Mouse (Mus musculus) liver, embryonic 12.5 days (tissue): ENCODE measurements around the gene Cp. TPM values are rescaled to one million over a fixed set of nuclear protein-coding genes. Genes with fewer than 3 reads are reported as not detected.
"Not testable (repeated sequence)": the region's sequence is repeated elsewhere in the genome, so short reads cannot be mapped to it uniquely, and the experiment has no call there.

Source experiments
- ATAC-seq: fragments of 200-750 bp; cut with Nextera tagmentation; 2 replicates; pipeline ENCODE4 v1.8.0; 2017; ENCODE audit warnings: moderate number of reproducible peaks, mild to moderate bottlenecking, moderate library complexity
- H3K27ac ChIP-seq: fragments of 300-500 bp; sonication (generic); 2 replicates; pipeline ENCODE4 v1.5.1; 2016; ENCODE audit warnings: mild to moderate bottlenecking
- H3K27me3 ChIP-seq: fragments of 300-500 bp; sonication (generic); replicated peaks from 2 replicates; pipeline ENCODE4 v1.6.1; 2016; ENCODE audit warnings: mild to moderate bottlenecking, moderate library complexity
- H3K36me3 ChIP-seq: fragments of 300-500 bp; sonication (generic); 2 replicates; pipeline ENCODE4 v1.6.1; 2016; ENCODE audit warnings: mild to moderate bottlenecking, moderate library complexity
- H3K4me1 ChIP-seq: fragments of 300-500 bp; sonication (generic); 2 replicates; pipeline ENCODE4 v1.6.1; 2016
- H3K4me2 ChIP-seq: fragments of 300-500 bp; sonication (generic); 2 replicates; pipeline ENCODE4 v1.6.1; 2016; ENCODE audit warnings: mild to moderate bottlenecking, moderate library complexity
- H3K4me3 ChIP-seq: fragments of 300-500 bp; sonication (generic); 2 replicates; pipeline ENCODE4 v1.5.1; 2016; ENCODE audit warnings: mild to moderate bottlenecking, moderate library complexity
- H3K9ac ChIP-seq: fragments of 300-500 bp; sonication (generic); 2 replicates; pipeline ENCODE4 v1.6.1; 2016; ENCODE audit warnings: mild to moderate bottlenecking, moderate library complexity
- H3K9me3 ChIP-seq: fragments of 300-500 bp; sonication (generic); replicated peaks from 2 replicates; pipeline ENCODE4 v1.6.1; 2016; ENCODE audit warnings: mild to moderate bottlenecking, moderate library complexity
- WGBS: fragments of 180-500 bp; shearing (Covaris S2); methylation state at CpG from one replicate; pipeline ENCODE4 v1.1.7; 2016; ENCODE audit not compliant: insufficient replicate concordance; 5-methylcytosine and 5-hydroxymethylcytosine counted together
- polyA plus RNA-seq: library from polyadenylated mRNA; unstranded; fragments of >200 nt; fragmentation: Nextera tagmentation; extraction: Ambion mirVana; gene quantifications from 2 replicates; pipeline ENCODE4 v1.2.1, GENCODE M21; 2016

Gene Cp
- polyA plus RNA-seq, 1 experiment from 2014 or later: 0.68 TPM

- ATAC-seq: no peak
- 0 out of 2 replicates have a peak overlapping the region, but pooled peaks have one; percentile 6 for H3K27ac ChIP-seq
- no peak overlapping the region for H3K4me3 ChIP-seq
- no peaks in the 10 kb centered on the region for H3K9me3 ChIP-seq
- peaks cover 39% of the 10 kb centered on the region for H3K36me3 ChIP-seq
- no peaks in the 10 kb centered on the region for H3K27me3 ChIP-seq
- WGBS: 84% methylated on average over 9 of the region's 9 CpGs
- no peak overlapping the region for H3K9ac ChIP-seq
- H3K4me1 ChIP-seq: no peaks in the 10 kb centered on the region
- no peak overlapping the region for H3K4me2 ChIP-seq
Measured at GRCm38 (mm10) chr3:20010464-20010863, 53.6 kb downstream of the Cp start.

- not testable (repeated sequence) for H3K9me3 ChIP-seq, H3K4me1 ChIP-seq, H3K27me3 ChIP-seq, H3K9ac ChIP-seq, H3K4me2 ChIP-seq, ATAC-seq, H3K4me3 ChIP-seq
- WGBS: 78% methylated on average over 7 of the region's 7 CpGs
- H3K36me3 ChIP-seq: peaks cover 43% of the 10 kb centered on the region
- H3K27ac ChIP-seq: 0 out of 2 replicates have a peak overlapping the region, but pooled peaks have one; percentile 6
Measured at GRCm38 (mm10) chr3:20010905-20011304, 54.1 kb downstream of the Cp start.

GRCm38 (mm10) chr3:20014454-20014853, 57.6 kb downstream of the Cp start:
- no peaks in the 10 kb centered on the region for H3K27me3 ChIP-seq
- peaks cover 54% of the 10 kb centered on the region for H3K36me3 ChIP-seq
- no peaks in the 10 kb centered on the region for H3K4me1 ChIP-seq
- H3K9ac ChIP-seq: no peak overlapping the region
- 79% methylated on average over 2 of the region's 2 CpGs for WGBS
- H3K4me3 ChIP-seq: no peak overlapping the region
- no peaks in the 10 kb centered on the region for H3K9me3 ChIP-seq
- no peak for ATAC-seq
- no peak overlapping the region for H3K27ac ChIP-seq
- no peak overlapping the region for H3K4me2 ChIP-seq

GRCm38 (mm10) chr3:20018076-20018475, 61.2 kb downstream of the Cp start:
- Histone ChIP-seq H3K9me3 (no peaks in the 10 kb centered on the region), H3K36me3 (peaks cover 58% of the 10 kb centered on the region), H3K27me3 (no peaks in the 10 kb centered on the region), H3K27ac (no peak overlapping the region), H3K4me2 (no peak overlapping the region), H3K9ac (no peak overlapping the region), H3K4me3 (no peak overlapping the region), H3K4me1 (no peaks in the 10 kb centered on the region)
- WGBS: 59% methylated on average over 8 of the region's 8 CpGs
- ATAC-seq: no peak

GRCm38 (mm10) chr3:20023832-20024231, 67.0 kb downstream of the Cp start:
- Histone ChIP-seq H3K4me1 (no peaks in the 10 kb centered on the region), H3K4me2 (no peak overlapping the region), H3K27ac (no peak overlapping the region), H3K27me3 (no peaks in the 10 kb centered on the region), H3K36me3 (peaks cover 77% of the 10 kb centered on the region), H3K4me3 (no peak overlapping the region), H3K9me3 (no peaks in the 10 kb centered on the region), H3K9ac (no peak overlapping the region)
- no peak for ATAC-seq
- 74% methylated on average over 1 of the region's 1 CpGs for WGBS

GRCm38 (mm10) chr3:20026481-20026880, 69.6 kb downstream of the Cp start:
- Histone ChIP-seq H3K4me3 (no peak overlapping the region), H3K36me3 (peaks cover 72% of the 10 kb centered on the region), H3K9me3 (no peaks in the 10 kb centered on the region), H3K27me3 (no peaks in the 10 kb centered on the region), H3K4me1 (no peaks in the 10 kb centered on the region), H3K9ac (no peak overlapping the region), H3K27ac (no peak overlapping the region), H3K4me2 (no peak overlapping the region)
- no peak for ATAC-seq

- H3K36me3 ChIP-seq: peaks cover 69% of the 10 kb centered on the region
- no peak overlapping the region for H3K9ac ChIP-seq
- H3K4me3 ChIP-seq: no peak overlapping the region
- ATAC-seq: no peak; the same call in 1 of the 2 replicates
- WGBS: 65% methylated on average over 8 of the region's 8 CpGs
- no peaks in the 10 kb centered on the region for H3K27me3 ChIP-seq
- no peak overlapping the region for H3K4me2 ChIP-seq
- H3K4me1 ChIP-seq: no peaks in the 10 kb centered on the region
- no peaks in the 10 kb centered on the region for H3K9me3 ChIP-seq
- H3K27ac ChIP-seq: no peak overlapping the region
Measured at GRCm38 (mm10) chr3:20026996-20027689, 70.3 kb downstream of the Cp start.

GRCm38 (mm10) chr3:20027788-20028187, 70.9 kb downstream of the Cp start:
- Histone ChIP-seq H3K9ac (no peak overlapping the region), H3K9me3 (no peaks in the 10 kb centered on the region), H3K4me2 (no peak overlapping the region), H3K36me3 (peaks cover 63% of the 10 kb centered on the region), H3K27ac (no peak overlapping the region), H3K4me3 (no peak overlapping the region), H3K4me1 (no peaks in the 10 kb centered on the region), H3K27me3 (no peaks in the 10 kb centered on the region)
- ATAC-seq: no peak
- WGBS: 77% methylated on average over 5 of the region's 5 CpGs

- 79% methylated on average over 3 of the region's 3 CpGs for WGBS
- Histone ChIP-seq H3K4me3 (no peak overlapping the region), H3K4me2 (no peak overlapping the region), H3K27me3 (no peaks in the 10 kb centered on the region), H3K9me3 (no peaks in the 10 kb centered on the region), H3K36me3 (peaks cover 54% of the 10 kb centered on the region), H3K9ac (no peak overlapping the region), H3K4me1 (peaks cover 4% of the 10 kb centered on the region), H3K27ac (no peak overlapping the region)
- ATAC-seq: no peak
Measured at GRCm38 (mm10) chr3:20028640-20029039, 71.8 kb downstream of the Cp start.

GRCm38 (mm10) chr3:20030807-20031206, 74.0 kb downstream of the Cp start:
- H3K27ac ChIP-seq: no peak overlapping the region
- no peaks in the 10 kb centered on the region for H3K9me3 ChIP-seq
- H3K4me1 ChIP-seq: peaks cover 19% of the 10 kb centered on the region
- no peak for ATAC-seq
- peaks cover 33% of the 10 kb centered on the region for H3K36me3 ChIP-seq
- no peak overlapping the region for H3K4me3 ChIP-seq
- H3K4me2 ChIP-seq: no peak overlapping the region
- no peaks in the 10 kb centered on the region for H3K27me3 ChIP-seq
- H3K9ac ChIP-seq: no peak overlapping the region
- WGBS: 75% methylated on average over 6 of the region's 6 CpGs

- Histone ChIP-seq H3K27ac (peak overlapping the region; percentile 68), H3K4me2 (peak overlapping the region; percentile 86), H3K9me3 (no peaks in the 10 kb centered on the region), H3K27me3 (no peaks in the 10 kb centered on the region), H3K4me1 (peaks cover 19% of the 10 kb centered on the region), H3K4me3 (peak overlapping the region; percentile 68), H3K9ac (peak overlapping the region; percentile 62), H3K36me3 (peaks cover 5% of the 10 kb centered on the region; the same call in 1 of the 2 replicates)
- 9% methylated on average over 10 of the region's 10 CpGs for WGBS
- ATAC-seq: no peak
Measured at GRCm38 (mm10) chr3:20033761-20034718, 77.2 kb downstream of the Cp start.
